Mouse (Mus musculus) CH12.LX (cell line): Measurements from ENCODE around the gene Slc48a1.

Source experiments
- BHLHE40 ChIP-seq: IDR thresholded peaks from 2 replicates; pipeline ENCODE4 v1.6.1; 2011; ENCODE audit warnings: mild to moderate bottlenecking, low read depth, low read length, improper control_type of control experiment
- CTCF ChIP-seq, 2 experiments: IDR thresholded peaks in 1 of 2; conservative IDR thresholded peaks in 1 of 2; 2 replicates each; pipeline ENCODE4 v1.5.1; 2011 to 2012; ENCODE audit warnings: low read depth in 2 of 2, low read length in 2 of 2, improper control_type of control experiment in 1 of 2, inconsistent platforms in 1 of 2, mild to moderate bottlenecking in 1 of 2, moderate library complexity in 1 of 2
- ELF1 ChIP-seq: IDR thresholded peaks from 2 replicates; pipeline ENCODE4 v1.6.1; 2014; ENCODE audit warnings: low read depth, mild to moderate bottlenecking, inconsistent platforms, low read length, improper control_type of control experiment
- EP300 ChIP-seq: IDR thresholded peaks from 2 replicates; pipeline ENCODE4 v1.6.1; 2011; ENCODE audit warnings: low read length, improper control_type of control experiment
- MAX ChIP-seq: IDR thresholded peaks from 2 replicates; pipeline ENCODE4 v1.6.1; 2011; ENCODE audit warnings: low read length, improper control_type of control experiment
- MXI1 ChIP-seq: IDR thresholded peaks from 2 replicates; pipeline ENCODE4 v1.6.1; 2011; ENCODE audit warnings: mild to moderate bottlenecking, low read depth, low read length, improper control_type of control experiment
- POLR2A ChIP-seq: IDR thresholded peaks from 2 replicates; pipeline ENCODE4 v1.6.1; 2011; ENCODE audit warnings: low read depth, mild to moderate bottlenecking, improper control_type of control experiment, low read length
- USF2 ChIP-seq: conservative IDR thresholded peaks from 2 replicates; pipeline ENCODE4 v1.6.1; 2011; ENCODE audit warnings: low read depth, low read length, improper control_type of control experiment
- ZKSCAN1 ChIP-seq: IDR thresholded peaks from 2 replicates; pipeline ENCODE4 v1.6.1; 2012; ENCODE audit warnings: low read depth, inconsistent platforms, low read length, improper control_type of control experiment, borderline replicate concordance
- ZNF384 ChIP-seq: IDR thresholded peaks from 2 replicates; pipeline ENCODE4 v1.6.1; 2012; ENCODE audit warnings: low read depth, low read length, improper control_type of control experiment, inconsistent platforms

GRCm38 (mm10) chr15:97750697-97751096 is 27.6 kb upstream of the Slc48a1 start:
- TF ChIP-seq BHLHE40 (peak; percentile 96), CTCF (conservative IDR thresholded peaks at IDR 0.05 in 1 of 2, IDR thresholded peaks at IDR 0.05 in 1 of 2; ENCODE audit: low read depth in 2 of 2, low read length in 2 of 2) (no peak), POLR2A (no peak), EP300 (no peak), MXI1 (no peak), ZNF384 (no peak), ZKSCAN1 (no peak), ELF1 (no peak), MAX (no peak), USF2 (no peak)
